Mouse (Mus musculus): ENCODE measurements around the gene Hspb9. TPM values are rescaled to one million over a fixed set of nuclear protein-coding genes. Genes with fewer than 3 reads are reported as not detected.
A peak's percentile ranks its signal among the peaks of the same experiment; 100 is the strongest.

Hspb9 gene
- polyA plus RNA-seq, 1 experiment, result not detected

GRCm38 (mm10) chr11:100718462-100718861 is 4.8 kb downstream of the Hspb9 start:
- TF ChIP-seq POLR2A (IDR thresholded peaks at IDR 0.05; ENCODE audit: borderline replicate concordance, insufficient read depth, low read length), result no peak
- no peak for TF ChIP-seq CTCF (IDR thresholded peaks at IDR 0.05; ENCODE audit: borderline replicate concordance, insufficient read depth, low read depth, low read length)
- peaks cover 17% of the 10 kb centered on the region for H3K4me1 ChIP-seq (ENCODE audit: control insufficient read depth, insufficient read depth, low read length)
- no peaks in the 10 kb centered on the region for H3K27me3 ChIP-seq (ENCODE audit: control insufficient read depth, insufficient read depth, low read length)
- no peak for DNase-seq
- WGBS, result 90% methylated on average over 7 of the region's 7 CpGs
- H3K27ac ChIP-seq (ENCODE audit: insufficient read depth, low read length), result no peak overlapping the region
- no peak overlapping the region for H3K4me3 ChIP-seq (replicated peaks; ENCODE audit: insufficient read depth, low read depth, low read length)

GRCm38 (mm10) chr11:100718866-100719265 is 5.2 kb downstream of the Hspb9 start:
- TF ChIP-seq CTCF (IDR thresholded peaks at IDR 0.05; ENCODE audit: borderline replicate concordance, insufficient read depth, low read depth, low read length) (no peak), POLR2A (IDR thresholded peaks at IDR 0.05; ENCODE audit: borderline replicate concordance, insufficient read depth, low read length) (no peak)
- 17% methylated on average over 4 of the region's 4 CpGs for WGBS
- Histone ChIP-seq H3K4me1 (ENCODE audit: control insufficient read depth, insufficient read depth, low read length) (peaks cover 17% of the 10 kb centered on the region), H3K27me3 (ENCODE audit: control insufficient read depth, insufficient read depth, low read length) (no peaks in the 10 kb centered on the region), H3K27ac (ENCODE audit: insufficient read depth, low read length) (no peak overlapping the region), H3K4me3 (replicated peaks; ENCODE audit: insufficient read depth, low read depth, low read length) (no peak overlapping the region)
- no peak for DNase-seq

GRCm38 (mm10) chr11:100719312-100719711 is 5.7 kb downstream of the Hspb9 start:
- H3K4me1 ChIP-seq (ENCODE audit: control insufficient read depth, insufficient read depth, low read length), result peaks cover 14% of the 10 kb centered on the region
- no peak overlapping the region for H3K4me3 ChIP-seq (replicated peaks; ENCODE audit: insufficient read depth, low read depth, low read length)
- no peaks in the 10 kb centered on the region for H3K27me3 ChIP-seq (ENCODE audit: control insufficient read depth, insufficient read depth, low read length)
- H3K27ac ChIP-seq (ENCODE audit: insufficient read depth, low read length), result no peak overlapping the region
- TF ChIP-seq POLR2A (IDR thresholded peaks at IDR 0.05; ENCODE audit: borderline replicate concordance, insufficient read depth, low read length) (no peak), CTCF (IDR thresholded peaks at IDR 0.05; ENCODE audit: borderline replicate concordance, insufficient read depth, low read depth, low read length) (no peak)
- WGBS, result 72% methylated on average over 3 of the region's 3 CpGs
- DNase-seq, result no peak

- 80% methylated on average over 11 of the region's 11 CpGs for WGBS
- DNase-seq, result no peak
- no peak overlapping the region for H3K27ac ChIP-seq (ENCODE audit: insufficient read depth, low read length)
- TF ChIP-seq POLR2A (IDR thresholded peaks at IDR 0.05; ENCODE audit: borderline replicate concordance, insufficient read depth, low read length) (no peak), CTCF (IDR thresholded peaks at IDR 0.05; ENCODE audit: borderline replicate concordance, insufficient read depth, low read depth, low read length) (no peak)
- H3K4me1 ChIP-seq (ENCODE audit: control insufficient read depth, insufficient read depth, low read length), result peaks cover 14% of the 10 kb centered on the region
- no peak overlapping the region for H3K4me3 ChIP-seq (replicated peaks; ENCODE audit: insufficient read depth, low read depth, low read length)
- H3K27me3 ChIP-seq (ENCODE audit: control insufficient read depth, insufficient read depth, low read length), result no peaks in the 10 kb centered on the region
These were observed 6.2 kb downstream of the Hspb9 start for GRCm38 (mm10) chr11:100719893-100720292.

GRCm38 (mm10) chr11:100720345-100720744 is 6.7 kb downstream of the Hspb9 start:
- Histone ChIP-seq H3K27ac (ENCODE audit: insufficient read depth, low read length) (peak overlapping the region; percentile 2; the same call in 1 of the 2 replicates), H3K4me1 (ENCODE audit: control insufficient read depth, insufficient read depth, low read length) (peaks cover 18% of the 10 kb centered on the region), H3K4me3 (replicated peaks; ENCODE audit: insufficient read depth, low read depth, low read length) (no peak overlapping the region), H3K27me3 (ENCODE audit: control insufficient read depth, insufficient read depth, low read length) (no peaks in the 10 kb centered on the region)
- 68% methylated on average over 5 of the region's 5 CpGs for WGBS
- TF ChIP-seq CTCF (IDR thresholded peaks at IDR 0.05; ENCODE audit: borderline replicate concordance, insufficient read depth, low read depth, low read length), result no peak
- no peak for TF ChIP-seq POLR2A (IDR thresholded peaks at IDR 0.05; ENCODE audit: borderline replicate concordance, insufficient read depth, low read length)
- no peak for DNase-seq

GRCm38 (mm10) chr11:100721254-100721653 is 7.6 kb downstream of the Hspb9 start:
- Histone ChIP-seq H3K4me3 (replicated peaks; ENCODE audit: insufficient read depth, low read depth, low read length) (no peak overlapping the region), H3K27me3 (ENCODE audit: control insufficient read depth, insufficient read depth, low read length) (no peaks in the 10 kb centered on the region), H3K27ac (ENCODE audit: insufficient read depth, low read length) (no peak overlapping the region; the same call in 1 of the 2 replicates), H3K4me1 (ENCODE audit: control insufficient read depth, insufficient read depth, low read length) (peaks cover 19% of the 10 kb centered on the region)
- 68% methylated on average over 4 of the region's 4 CpGs for WGBS
- DNase-seq, result no peak
- TF ChIP-seq CTCF (IDR thresholded peaks at IDR 0.05; ENCODE audit: borderline replicate concordance, insufficient read depth, low read depth, low read length) (no peak), POLR2A (IDR thresholded peaks at IDR 0.05; ENCODE audit: borderline replicate concordance, insufficient read depth, low read length) (no peak)

GRCm38 (mm10) chr11:100721776-100722492 is 8.3 kb downstream of the Hspb9 start:
- Histone ChIP-seq H3K27me3 (ENCODE audit: control insufficient read depth, insufficient read depth, low read length) (no peaks in the 10 kb centered on the region), H3K4me1 (ENCODE audit: control insufficient read depth, insufficient read depth, low read length) (peaks cover 19% of the 10 kb centered on the region), H3K27ac (ENCODE audit: insufficient read depth, low read length) (peak overlapping the region; percentile 5; the same call in 1 of the 2 replicates), H3K4me3 (replicated peaks; ENCODE audit: insufficient read depth, low read depth, low read length) (no peak overlapping the region)
- 36% methylated on average over 8 of the region's 8 CpGs for WGBS
- TF ChIP-seq CTCF (IDR thresholded peaks at IDR 0.05; ENCODE audit: borderline replicate concordance, insufficient read depth, low read depth, low read length) (no peak), POLR2A (IDR thresholded peaks at IDR 0.05; ENCODE audit: borderline replicate concordance, insufficient read depth, low read length) (no peak)
- no peak for DNase-seq

- DNase-seq, result no peak
- TF ChIP-seq CTCF (IDR thresholded peaks at IDR 0.05; ENCODE audit: borderline replicate concordance, insufficient read depth, low read depth, low read length), result no peak
- TF ChIP-seq POLR2A (IDR thresholded peaks at IDR 0.05; ENCODE audit: borderline replicate concordance, insufficient read depth, low read length), result no peak
- H3K27ac ChIP-seq (ENCODE audit: insufficient read depth, low read length), result no peak overlapping the region
- no peaks in the 10 kb centered on the region for H3K27me3 ChIP-seq (ENCODE audit: control insufficient read depth, insufficient read depth, low read length)
- H3K4me1 ChIP-seq (ENCODE audit: control insufficient read depth, insufficient read depth, low read length), result peaks cover 19% of the 10 kb centered on the region
- no peak overlapping the region for H3K4me3 ChIP-seq (replicated peaks; ENCODE audit: insufficient read depth, low read depth, low read length)
- WGBS, result 50% methylated on average over 2 of the region's 2 CpGs
These were observed 8.9 kb downstream of the Hspb9 start for GRCm38 (mm10) chr11:100722493-100723028.

All from cerebellum, adult 2 months (tissue).